Mouse (Mus musculus) heart, postnatal 0 days (tissue): ENCODE measurements around the gene Map7d2.

Source experiments
- CTCF ChIP-seq: IDR thresholded peaks from 2 replicates; pipeline ENCODE4 v1.5.1; 2016; ENCODE audit warnings: antibody characterized with exemption, control low read depth, low read depth
- EP300 ChIP-seq: IDR thresholded peaks from 2 replicates; pipeline ENCODE4 v1.6.1; 2016; ENCODE audit warnings: antibody characterized with exemption, low read depth

DNA sequence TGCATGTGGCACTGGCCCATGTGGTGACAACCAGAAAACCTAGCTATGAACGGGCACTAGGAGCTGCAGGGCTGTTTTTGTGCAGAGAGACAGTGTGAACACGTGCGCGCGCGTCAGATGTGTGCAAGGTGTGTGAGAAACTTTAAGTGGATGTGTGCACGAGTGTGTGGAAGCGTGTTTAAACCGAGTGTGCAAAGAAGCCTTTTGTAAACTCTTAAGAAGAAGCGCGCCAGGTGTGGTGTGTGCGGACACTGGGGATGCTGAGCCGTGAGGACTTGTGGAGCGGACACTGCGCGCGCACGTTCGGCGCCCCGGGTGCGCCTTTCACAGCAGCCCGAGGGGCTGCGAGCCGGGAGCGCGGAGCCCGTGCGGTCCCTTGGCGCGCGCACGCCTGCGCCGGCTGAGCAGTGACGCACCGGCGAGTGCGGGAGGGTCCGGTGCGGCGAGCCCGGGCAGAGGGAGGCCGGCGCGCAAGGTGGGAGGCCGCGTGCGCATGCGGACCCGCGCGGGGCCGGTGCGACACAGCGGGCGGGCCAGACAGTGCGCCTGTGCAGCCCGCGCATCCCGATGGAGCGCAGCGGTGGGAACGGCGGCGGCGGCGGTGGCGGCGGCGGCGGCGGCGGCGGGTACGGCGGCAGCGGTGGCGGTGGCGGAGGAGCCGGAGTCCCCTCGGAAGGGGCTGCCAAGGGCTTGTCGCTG is at the start of gene Map7d2:
- TF ChIP-seq CTCF (no peak), EP300 (no peak)
